Mouse (Mus musculus): ENCODE measurements around the gene Pygl. TPM values are rescaled to one million over a fixed set of nuclear protein-coding genes. Genes with fewer than 3 reads are reported as not detected.
"Not testable (repeated sequence)": the region's sequence is repeated elsewhere in the genome, so short reads cannot be mapped to it uniquely, and the experiment has no call there.

Pygl gene
- polyA plus RNA-seq, 1 experiment: 107 TPM

DNA sequence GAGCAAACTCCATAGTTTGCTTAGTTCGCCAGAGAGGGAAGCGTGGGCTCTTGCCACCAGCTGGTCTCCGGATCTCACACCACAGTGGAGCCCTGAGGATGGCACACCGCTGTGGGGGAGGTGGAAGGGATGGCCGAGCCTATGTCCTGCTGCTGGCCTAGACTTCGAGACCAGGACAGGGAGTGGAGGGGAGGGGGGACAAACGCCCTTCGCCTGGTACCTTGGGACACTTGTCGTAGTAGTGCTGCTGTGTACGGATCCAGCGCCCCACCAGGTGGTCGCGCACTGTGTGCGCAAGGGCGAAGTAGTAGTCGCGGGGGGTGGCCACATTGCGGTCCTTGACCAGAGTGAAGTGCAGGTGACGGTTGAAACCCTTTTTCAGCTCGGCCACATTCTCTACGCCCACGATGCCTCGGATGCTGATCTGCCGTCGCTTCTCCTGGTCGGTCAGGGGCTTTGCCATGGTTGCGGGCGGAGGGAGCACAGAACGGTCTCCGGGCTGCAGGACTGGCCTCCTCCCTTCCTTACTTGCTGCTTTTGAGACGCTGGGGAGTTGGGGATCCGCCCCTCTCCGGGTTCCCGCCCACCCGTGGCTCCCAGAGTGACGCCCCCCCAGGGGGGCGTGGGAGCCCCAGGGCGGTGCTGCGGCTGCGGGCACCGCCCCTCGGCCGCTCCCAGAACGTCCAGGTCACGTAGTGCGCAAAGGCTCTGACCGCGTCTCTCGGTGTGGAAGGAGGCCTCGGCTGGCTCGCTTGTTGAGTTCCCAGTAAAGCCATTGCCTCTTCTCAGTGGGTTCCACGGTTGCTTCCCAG lies 4.0 kb downstream of the Pygl start:
- DNase-seq (ENCODE audit: low read depth): no peak

DNA sequence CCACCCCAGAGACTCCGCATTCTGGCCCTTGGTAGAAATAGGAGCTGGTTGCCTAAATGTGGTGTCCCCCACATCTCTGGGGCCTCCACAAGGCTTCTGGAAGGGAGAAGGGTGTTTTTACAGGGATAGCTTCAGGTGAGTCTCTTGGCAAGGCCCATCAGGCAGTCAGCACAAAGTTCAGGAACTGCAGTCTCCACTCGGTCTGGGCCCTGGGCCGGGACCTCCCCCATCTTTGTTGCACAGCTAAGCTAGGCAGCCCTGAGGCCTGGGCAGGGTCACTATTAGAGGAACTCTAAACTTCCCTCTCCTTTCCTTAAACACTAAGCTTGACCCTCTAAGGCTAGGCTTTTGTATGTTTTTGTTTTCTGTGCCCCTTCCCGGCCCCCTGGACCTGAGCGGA lies 4.6 kb downstream of the Pygl start:
- no peak for DNase-seq (ENCODE audit: low read depth)

DNA sequence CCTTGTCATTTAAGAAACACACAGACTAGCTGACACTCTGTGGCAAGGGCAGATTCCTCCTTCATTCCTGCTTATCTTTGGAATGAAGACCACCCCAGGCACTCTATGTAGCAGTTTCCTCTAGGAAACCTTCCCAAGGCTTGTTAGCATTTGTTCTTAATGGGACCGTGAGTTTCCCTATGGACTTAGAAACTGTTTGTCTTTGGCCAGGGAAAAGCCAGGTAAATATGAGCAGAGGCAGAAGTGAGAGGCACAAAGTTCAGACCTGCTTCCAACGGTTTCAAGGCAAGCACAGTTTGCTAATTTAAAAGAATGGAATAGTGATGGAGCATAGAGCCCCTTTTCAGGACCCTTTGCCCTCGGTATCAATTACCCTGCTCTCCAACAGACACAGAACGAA lies 8.0 kb downstream of the Pygl start:
- DNase-seq (ENCODE audit: low read depth): no peak

DNA sequence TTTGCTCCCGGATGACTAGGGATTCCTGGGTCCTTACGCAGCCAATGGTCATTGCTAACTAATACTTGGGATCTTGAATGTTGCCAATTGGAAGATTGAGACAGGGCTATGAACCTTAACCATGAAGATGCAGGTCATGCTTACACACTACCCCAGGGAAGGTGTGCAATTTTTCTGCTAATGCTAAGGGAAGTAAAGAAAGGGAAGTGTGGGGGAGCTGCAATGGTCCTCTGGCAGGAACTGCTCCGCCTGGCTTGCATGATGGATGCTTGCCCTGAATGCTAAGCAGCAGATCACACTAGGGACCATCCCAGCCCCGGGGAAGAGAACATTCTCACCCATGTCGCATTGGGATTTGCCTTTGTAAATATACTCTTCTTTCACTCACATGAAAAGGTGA lies 9.9 kb downstream of the Pygl start:
- no peak for DNase-seq (ENCODE audit: low read depth)

DNA sequence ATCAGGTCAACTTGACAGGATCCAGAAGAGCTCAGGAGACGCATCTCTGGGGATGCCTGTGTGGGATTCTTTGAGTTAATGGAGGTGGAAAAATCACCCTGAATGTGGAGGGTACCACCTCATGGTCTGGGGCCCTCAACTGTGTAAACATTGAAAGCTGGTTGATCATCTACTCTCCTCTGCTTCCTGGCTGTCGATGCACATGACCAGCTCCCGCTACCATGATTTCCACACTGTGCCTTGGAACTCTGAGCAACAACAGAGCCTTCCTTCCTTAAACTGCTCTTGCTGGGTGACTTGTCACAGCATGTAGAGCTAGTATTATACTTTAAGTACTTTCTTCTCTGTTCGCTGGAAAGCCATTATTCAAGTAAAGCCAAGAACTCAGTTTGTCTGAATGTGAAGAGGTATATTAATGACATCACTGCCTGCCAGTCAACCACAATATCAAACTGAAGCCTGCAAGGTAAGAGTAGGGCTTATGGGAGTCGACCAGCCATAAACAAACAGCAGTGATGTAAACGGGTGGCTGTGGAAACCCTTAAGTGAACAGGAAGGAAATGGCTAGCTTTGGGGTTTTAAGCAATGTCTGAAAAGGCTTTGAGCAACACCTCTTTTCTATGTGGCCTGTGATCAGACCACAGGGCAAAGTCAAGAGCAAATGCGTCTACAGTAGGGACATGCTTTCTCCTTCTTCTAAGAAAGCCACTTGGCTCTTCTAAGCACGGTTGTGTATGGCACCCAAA lies 12.3 kb downstream of the Pygl start:
- DNase-seq (ENCODE audit: low read depth): no peak

DNA sequence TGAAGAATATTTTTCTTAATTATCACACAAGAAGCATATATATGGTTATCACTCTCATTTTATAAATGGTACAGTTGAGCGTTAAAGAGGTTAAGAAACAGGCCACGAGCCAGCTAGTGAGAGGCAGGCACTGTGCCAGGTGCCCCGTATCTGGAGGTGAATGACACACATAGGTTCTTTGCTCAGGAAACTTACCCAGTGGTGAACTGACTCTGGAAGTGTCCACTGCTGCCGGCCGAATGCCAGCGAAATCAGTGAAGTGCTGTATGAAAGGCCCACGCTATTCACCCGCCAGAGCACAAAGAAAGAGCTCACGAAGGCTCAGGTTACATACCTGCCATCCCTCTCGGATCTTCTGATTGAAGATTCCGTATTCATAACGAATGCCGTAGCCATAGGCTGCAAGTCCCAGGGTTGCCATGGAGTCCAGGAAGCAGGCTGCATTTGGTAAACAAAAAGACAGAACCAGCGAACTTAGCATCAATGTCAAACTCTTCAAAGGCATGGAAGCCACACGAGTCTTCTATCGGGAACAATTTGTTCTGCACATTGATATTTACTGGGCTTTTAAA lies 15.0 kb downstream of the Pygl start:
- no peak for DNase-seq (ENCODE audit: low read depth)

DNA sequence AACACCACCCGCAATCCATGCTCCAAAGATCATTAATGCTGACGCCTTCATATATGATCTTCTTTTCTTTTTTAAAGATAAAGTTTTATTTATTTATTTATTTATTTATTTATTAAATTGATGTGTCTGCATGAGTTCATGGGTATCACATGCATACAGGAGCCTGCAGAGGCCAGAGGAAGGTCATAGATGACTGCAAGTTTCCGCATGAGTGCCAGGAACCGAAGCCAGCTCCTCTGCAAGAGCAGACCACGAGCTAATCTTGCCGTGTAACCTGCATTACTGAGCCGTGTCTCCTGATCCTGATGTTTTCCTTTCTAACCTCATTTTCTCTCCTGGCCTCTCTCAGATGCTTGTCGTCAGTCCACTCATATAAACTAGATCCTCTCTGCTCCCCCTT lies 17.0 kb downstream of the Pygl start:
- DNase-seq (ENCODE audit: low read depth): no peak

DNA sequence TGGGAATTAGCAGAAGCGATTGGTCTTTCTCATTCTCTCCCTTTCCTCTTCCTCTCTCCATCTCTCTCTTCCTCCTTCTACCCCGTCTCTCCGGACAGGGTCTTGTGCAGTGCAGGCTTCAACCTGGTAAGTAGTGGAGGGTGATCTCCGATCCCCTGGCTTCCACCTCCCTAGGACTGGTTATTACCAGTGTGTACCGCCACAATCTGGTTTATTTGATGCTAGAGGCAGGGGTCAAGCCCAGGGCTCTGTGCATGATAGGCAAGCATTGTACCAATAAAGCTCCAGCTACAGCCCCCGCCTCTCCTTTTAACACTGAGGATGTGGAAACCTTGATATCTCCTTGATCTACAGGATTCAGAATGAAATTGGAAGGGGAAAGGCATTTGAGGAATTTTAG lies 17.7 kb downstream of the Pygl start:
- no peak for DNase-seq (ENCODE audit: low read depth)

DNA sequence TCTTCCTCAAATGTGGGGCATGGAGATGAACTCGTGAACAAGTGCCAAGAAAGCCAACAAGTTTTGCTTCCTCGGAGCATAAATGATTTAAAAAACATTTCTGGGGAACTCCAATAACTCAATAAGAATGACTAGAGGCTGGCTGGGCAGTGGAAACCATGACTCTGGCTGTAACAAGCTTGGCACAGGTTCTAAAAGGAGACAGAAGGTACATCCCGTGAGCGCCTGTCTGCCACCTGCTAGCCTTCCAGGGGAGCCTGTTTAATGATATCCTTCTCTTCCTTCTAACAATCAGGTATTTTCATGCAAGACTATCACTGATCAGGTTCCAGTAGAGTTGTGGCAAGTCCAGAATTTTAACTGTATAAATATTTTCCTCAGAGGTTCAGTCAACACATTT lies 18.8 kb downstream of the Pygl start:
- DNase-seq (ENCODE audit: low read depth): no peak

DNA sequence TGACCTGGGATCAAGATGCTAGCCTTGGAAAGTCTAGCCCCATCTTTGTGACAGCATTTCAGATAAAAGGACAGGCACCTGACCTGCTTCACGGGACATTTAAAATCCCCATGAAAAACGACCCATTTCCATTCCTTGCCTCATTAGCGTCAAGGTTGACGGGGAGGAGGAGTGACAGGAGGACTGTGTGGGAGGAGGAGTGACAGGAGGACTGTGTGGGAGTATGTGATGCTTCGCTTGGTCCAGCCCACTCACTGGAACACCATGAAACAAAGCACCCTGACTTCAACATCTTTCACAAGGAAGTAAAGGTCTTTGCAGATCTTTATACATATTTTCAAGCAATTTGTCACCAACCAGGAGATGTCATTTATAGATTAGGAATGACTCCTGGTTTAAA lies 23.1 kb downstream of the Pygl start:
- no peak for DNase-seq (ENCODE audit: low read depth)

DNA sequence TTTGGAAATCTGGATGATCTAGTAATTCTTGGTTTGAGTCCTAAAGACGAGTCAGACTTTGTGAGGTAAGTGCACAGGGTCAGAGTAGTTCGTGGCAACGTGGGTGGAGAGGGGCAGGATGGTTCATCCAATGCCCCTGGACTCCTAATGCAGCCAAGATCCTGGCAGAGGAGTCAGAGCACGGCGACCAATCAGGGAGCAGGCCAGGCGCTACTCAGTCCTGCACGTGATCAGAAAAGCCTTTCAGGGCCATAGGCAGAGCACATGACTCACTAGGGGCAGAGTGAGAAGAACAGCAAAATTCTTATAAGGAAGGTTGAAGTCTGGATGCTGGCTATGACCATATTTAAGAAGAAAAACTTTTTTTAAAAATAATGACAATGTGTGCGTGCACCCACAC lies 26.9 kb downstream of the Pygl start:
- no peak for DNase-seq (ENCODE audit: low read depth)

DNA sequence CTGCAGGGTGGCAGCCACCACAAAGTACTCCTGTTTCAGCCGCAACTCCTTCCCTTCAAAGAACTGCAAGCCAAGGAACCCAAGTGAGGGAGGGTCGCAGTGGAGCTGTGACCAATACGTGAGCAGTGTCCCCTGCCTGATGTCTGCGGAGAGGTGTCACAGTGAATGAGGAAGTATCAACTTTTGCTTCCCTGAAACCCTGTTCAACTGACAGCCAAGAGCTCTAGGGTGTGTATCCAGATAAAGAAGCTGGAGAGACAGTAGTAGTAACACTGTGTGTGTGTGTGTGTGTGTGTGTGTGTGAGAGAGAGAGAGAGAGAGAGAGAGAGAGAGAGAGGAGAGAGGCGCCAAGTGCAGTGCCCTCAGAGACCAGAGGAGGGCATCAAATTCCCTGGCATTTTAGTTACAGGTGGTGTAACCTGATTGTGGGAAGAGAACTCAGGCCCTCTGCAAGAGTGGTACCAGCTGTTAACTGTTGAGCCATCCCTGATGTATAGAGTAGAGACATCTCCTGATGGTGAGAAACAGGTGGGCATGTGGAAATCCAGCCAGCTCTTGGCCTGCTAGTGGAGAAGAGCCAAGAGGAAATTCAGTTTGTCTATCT lies 29.3 kb downstream of the Pygl start:
- no peak for DNase-seq (ENCODE audit: low read depth)

DNA sequence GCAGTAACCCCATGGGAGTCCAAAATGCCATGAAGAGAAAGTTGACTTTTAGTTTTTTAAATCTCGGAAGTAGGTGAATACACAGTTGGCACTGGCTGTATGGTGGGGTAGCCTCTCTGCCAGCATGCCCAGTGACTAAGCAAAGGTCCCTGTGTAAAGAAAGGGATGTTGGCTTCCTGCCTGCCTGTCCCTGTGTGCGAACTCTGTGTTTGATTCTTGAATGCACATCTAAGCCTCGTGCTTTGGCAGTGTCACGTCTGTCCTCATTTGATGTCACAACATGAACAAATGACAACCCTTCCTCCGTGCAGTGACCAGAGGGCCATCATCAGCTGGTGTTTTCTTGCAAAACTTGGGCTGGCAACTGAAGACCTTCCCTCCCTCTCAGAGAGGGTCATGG lies 34.9 kb downstream of the Pygl start:
- no peak for DNase-seq (ENCODE audit: low read depth)

DNA sequence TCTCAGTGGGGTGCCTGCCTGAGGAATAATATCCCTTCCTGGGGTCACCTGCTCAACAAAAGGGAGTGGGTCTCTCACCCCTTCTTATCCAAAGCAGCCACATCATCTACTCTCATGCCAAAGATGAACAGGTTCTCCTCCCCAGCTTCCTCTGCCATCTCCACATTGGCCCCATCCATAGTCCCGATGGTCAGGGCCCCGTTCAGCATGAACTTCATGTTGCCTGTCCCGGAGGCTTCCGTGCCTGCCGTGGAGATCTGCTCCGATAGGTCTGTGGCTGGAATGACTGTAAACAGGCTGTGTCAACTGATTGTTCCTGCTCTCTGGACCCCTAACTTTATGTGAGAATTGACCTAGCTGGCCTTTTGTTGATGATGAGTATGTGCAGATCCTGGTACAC lies 35.9 kb downstream of the Pygl start:
- DNase-seq (ENCODE audit: low read depth): no peak

DNA sequence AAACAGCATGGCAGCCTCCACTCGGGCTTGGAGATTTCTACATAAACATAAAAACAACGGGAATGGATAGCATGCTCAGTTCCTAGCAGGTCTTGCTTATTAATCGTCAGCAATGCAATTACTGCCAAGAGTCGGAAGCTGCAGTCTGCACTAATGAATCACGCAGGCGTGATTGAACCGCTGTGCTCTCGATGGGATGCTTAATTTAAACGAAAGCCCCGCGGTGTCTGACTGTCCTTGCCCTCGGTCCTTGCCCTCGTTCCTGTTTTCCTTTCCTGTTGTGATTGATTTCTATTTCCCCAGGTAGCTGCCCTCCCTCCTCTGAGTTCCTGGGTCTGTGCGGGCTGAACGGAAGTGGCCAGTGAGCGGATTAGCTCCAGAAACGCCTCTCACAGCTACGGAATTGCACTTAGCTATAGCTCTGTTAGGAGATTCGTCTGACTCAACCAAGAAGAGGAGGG lies 39.0 kb downstream of the Pygl start:
- DNase-seq (ENCODE audit: low read depth): no peak

DNA sequence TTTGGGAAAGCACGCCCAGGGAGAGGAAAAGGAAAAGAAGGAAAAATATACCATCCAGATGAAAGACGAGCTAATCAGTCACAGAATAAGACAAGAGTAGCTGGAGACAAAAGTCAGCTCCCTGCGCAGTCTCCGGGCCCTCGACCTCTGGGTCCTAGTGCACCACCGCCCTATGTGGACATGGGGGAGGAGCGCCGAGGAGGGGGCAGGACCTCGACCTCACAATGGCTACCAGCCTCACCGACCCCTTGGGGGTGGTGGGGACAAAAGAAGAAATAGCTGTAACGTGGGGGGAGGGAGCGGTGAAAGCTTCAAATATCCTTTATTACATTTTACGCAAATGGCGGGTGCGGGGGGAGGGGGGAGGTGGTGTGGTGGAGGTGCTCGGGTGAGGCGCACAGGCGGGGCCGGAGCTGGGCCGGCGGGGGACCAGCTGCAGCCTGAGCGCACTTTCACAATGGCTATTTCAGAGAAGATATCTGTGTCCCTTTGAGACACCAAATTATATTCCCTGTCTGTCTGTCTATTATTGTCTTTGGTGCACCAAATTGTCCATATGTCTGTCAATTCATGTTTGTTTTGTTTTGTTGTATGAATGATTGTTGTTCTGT lies 47.0 kb downstream of the Pygl start:
- DNase-seq (ENCODE audit: low read depth): no peak

DNA sequence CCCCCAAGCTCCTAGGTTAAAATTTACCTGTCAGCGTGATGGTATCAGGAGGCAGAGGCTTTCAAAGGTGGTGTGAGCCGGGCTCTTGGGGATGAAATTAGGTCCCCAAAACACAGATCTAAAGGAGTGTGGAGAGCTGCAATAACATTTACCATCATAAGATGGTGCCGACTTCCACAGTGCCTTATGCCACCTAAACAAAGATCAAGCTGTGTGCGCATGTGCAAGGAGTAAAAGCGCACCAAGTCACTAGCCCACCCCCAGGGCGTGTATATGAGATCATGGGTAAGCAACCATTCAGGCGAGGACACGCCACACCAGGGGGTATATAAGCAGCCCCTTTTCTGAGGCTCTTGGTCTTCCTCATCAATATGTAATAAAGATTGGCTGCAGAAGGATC lies 47.8 kb downstream of the Pygl start:
- not testable (repeated sequence) for DNase-seq (ENCODE audit: low read depth)

DNA sequence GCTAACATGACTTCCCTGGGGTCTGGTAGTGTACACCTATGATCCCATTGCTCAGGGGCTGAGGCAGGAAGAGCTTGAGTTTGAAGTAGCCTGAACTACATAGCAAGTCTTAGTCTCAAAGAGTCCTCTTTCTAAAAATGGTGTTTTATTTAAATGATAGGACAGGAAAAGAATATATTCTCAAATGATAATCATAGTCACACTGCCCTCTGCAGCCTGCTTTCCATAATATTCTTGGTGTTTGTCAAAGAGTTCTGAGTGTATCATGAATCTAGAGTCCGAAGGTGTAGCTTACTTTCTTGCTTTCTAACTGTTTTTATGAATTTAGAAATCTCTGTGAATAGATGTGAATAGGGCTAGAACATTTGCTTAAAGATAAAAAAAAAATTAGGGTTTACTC lies 61.3 kb downstream of the Pygl start:
- no peak for DNase-seq (ENCODE audit: low read depth)

DNA sequence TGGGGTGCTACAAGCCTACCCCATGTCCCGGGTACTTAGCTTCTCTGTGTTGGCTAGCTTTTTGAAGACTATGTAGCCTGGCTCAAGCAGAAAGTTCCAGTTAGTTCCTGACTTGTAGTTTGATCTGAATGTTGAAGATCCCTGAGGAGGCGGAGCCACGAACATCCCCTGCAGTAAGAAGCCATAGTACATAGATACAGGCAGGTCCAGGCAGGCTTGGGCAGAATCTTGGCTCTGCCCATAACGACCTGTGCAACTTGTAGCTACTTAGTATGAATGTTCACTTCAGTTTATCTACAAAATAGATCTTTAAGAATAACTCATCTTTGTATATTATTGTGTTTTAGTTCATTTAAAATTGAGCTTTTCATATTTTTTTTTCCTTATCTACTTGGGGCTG lies 63.3 kb downstream of the Pygl start:
- DNase-seq (ENCODE audit: low read depth): no peak

DNA sequence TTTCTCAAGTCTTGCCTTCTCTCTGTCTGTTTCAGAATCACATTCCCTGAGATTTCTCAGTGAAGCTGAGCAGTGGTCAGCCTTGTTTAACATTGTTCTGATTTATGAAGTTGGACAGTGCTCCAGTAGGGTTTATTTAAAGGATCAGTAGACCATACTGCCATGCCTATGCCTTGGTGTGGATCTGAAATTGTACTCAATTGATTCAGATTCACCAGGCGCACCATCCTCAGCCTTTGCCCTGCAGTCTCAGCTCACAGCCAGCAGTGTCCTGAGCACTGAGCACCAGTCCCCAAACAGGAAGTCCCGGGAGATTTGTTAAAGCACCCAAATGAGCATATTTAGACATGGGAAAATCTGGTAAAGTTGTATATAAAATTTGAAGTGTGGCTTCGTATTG lies 66.5 kb downstream of the Pygl start:
- DNase-seq (ENCODE audit: low read depth): no peak

DNA sequence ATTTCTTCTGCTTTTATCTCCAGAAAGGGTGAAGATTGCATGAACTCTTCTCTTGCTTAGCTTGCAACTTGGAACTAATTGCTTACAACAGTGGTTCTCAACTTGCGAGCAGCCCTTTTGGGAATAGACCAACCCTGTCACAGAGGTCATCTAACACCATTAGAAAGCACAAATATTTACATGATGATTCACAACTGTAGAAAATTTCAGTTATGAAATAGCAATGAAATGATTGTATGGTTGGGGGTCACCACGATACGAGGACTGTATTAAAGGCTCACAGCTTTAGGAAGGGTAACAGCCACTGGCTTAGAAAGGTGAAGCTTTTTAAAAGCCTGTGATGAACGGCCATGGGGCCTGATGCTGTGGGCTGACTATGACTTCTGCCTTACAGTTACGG lies 70.2 kb downstream of the Pygl start:
- no peak for DNase-seq (ENCODE audit: low read depth)
